Mouse (Mus musculus): ENCODE measurements at regions not wholly inside any gene's neighbourhood (a gene's known extent, or its start where the extent isn't known, plus 50 kb on each side); places are given as distances from the start of the nearest gene placed in this dataset.

- intact Hi-C loops (cut with DNase I), result no loop called here
- no peak for DNase-seq (ENCODE audit: low spot score)
Observed at GRCm38 (mm10) chr14:97450525-97451235, 718.9 kb downstream of the Dach1 start.

DNA sequence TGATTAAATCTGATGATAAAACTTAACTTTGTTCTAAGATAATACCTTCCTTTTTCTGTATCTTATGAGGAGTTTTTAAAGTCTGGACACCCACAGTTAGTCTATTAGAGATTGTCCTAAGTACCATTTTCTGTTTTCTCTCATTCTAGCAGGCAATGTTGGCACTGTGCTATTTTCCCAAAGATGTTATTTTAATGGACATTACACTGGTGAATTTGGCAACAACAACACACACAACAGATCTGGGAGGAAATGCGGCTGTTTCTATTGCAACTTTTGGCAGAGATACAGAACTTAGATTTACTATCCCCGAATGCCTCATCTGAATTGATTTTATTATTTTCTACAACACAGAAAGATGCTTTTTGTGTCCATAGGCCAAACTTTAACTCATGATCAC is 720.9 kb downstream of the Dach1 start:
- no peak for DNase-seq (ENCODE audit: low spot score)
- intact Hi-C loops (cut with DNase I), result no loop called here

- intact Hi-C loops (cut with DNase I), result no loop called here
- no peak for DNase-seq (ENCODE audit: low spot score)
Observed at GRCm38 (mm10) chr14:97446793-97447192, 722.8 kb downstream of the Dach1 start.

- intact Hi-C loops (cut with DNase I), result no loop called here
- no peak for DNase-seq (ENCODE audit: low spot score)
Observed at GRCm38 (mm10) chr14:97440326-97440725, 729.2 kb downstream of the Dach1 start.

DNA sequence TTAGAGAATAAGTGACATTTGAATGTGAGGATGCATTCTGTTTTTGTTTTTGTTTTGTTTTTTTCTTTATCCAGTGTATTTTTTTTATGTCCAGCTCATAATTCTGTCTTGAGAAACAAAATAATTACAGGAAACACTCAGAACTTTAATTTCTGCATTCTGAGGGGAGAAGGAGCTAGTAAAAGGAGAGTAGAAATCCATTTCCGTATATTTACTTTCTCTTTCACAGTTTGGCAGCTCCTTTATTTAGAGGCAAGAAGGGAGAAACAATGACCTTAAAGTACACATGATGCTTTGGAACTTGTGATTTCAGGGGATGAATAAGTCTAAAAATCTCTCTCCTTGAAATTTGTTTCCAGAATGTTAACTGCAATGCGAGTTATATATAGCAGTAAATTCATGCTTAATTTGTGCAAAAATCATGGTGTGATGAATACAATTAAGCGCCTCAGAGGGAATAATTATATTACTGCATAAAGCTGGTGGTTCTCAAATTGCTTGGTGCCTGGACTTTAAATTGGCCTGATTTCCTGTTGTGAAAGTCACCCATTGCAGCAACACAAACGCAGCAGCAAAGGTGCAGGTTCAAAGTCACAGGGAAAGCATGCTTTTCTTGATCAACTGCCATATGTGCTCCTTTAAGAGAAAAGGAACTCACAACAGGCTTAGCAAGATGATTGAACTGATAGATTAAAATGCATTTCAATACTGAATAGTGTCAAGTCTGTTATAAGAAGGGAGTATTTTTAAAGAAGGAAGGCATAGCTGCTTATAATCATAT is 733.9 kb downstream of the Dach1 start:
- intact Hi-C loops (cut with DNase I), result no loop called here
- no peak for DNase-seq (ENCODE audit: low spot score)

DNA sequence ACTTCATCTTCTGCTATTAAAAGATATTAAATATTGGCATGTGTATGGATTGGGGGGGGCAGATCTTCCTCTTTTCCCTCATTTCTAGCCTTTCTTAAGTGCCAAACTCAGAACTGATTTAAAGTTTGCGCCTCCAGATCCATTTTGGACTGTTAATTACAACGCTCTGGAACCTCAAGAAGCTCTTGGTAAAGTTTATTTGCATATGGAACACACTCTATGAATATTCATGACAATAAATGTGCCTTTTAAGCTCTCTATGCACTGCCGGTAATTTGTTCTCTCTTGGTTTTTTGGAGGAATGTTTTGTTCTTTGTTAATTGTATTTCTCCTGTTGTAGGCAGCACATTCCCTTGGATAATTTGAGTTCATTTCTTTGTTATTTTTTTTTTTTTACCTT is 738.3 kb downstream of the Dach1 start:
- DNase-seq (ENCODE audit: low spot score), result no peak
- intact Hi-C loops (cut with DNase I), result no loop called here

DNA sequence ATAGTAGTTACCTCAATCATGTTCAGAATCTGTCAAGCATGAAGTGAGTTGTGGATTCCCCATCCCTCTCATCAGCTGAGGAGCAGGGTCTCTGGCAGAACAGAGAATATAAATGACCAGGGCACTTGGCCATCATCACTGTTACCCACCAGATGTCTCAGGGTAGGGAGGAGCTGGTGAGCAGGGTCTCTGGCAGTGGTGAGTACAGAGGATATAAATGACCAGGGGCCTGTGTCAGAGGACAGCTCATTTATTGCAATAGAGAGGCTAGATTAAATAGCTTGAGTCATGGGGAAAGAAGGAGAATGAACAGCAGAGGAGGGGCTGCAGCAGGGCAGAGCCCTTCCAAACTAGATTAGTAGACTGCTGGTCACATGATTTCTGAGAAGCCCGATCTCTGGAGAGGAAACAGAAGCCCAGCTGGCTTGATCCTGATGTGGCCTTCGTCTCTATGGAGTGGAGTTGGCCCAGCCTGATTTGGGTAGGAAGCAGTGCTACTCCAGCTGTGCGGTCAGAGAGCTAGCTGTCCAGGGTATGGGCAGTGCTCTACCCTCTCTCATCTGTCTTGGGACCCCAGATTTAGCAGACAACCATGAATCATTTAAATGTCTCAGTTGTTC is 766.3 kb downstream of the Dach1 start:
- intact Hi-C loops (cut with DNase I), result no loop called here
- no peak for DNase-seq (ENCODE audit: low spot score)

DNA sequence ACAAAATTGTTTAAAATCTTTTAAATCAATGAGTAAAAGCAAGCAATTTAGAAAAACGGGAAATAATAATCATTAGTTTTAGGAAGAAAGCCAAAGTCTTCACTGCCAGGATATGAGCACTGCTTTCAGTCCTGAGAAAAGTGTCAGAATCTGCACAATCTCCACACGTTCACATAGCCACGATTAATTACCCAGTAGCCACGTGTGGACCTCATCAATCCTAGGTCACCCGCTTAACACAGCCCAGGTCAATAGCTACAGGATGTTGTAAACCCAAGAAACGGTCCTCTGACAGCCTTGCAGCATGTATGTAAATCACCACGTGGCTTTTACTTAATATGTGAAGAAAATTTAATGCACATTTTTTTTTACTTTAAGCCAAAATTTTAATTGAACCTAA is 773.2 kb downstream of the Dach1 start:
- intact Hi-C loops (cut with DNase I), result no loop called here
- DNase-seq (ENCODE audit: low spot score), result no peak

DNA sequence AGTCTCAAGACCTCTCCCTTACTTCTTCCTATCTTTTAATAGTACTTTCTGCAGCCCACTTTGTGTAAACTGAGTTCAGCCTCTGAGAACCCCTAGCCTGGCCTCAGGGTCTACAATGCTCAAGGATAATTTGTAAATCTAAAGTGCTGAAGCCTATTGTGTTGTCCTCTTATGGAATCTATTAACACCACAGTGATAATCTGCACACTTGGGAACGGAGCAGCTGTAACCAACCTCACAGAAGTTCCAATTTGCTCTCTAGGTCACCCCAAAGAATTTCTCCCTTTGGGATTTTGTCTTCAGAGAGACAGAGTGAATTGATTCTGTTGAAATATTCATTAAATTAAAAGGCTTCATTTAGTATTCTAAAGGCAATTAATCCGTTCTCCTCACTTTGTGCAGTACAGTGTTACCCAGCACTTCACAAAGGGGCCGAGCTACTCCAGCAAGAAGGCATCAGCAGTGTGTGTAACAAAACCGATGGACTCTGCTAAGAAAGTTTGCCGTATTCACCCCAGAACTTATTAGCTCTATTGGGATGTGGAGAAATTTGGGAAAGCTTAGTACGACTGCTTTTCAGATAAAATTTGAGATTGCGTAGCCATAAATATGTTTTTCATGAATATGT is 773.7 kb downstream of the Dach1 start:
- intact Hi-C loops (cut with DNase I), result no loop called here
- no peak for DNase-seq (ENCODE audit: low spot score)

- DNase-seq (ENCODE audit: low spot score), result no peak
- intact Hi-C loops (cut with DNase I), result no loop called here
Observed at GRCm38 (mm10) chr14:97389005-97389404, 780.6 kb downstream of the Dach1 start.

DNA sequence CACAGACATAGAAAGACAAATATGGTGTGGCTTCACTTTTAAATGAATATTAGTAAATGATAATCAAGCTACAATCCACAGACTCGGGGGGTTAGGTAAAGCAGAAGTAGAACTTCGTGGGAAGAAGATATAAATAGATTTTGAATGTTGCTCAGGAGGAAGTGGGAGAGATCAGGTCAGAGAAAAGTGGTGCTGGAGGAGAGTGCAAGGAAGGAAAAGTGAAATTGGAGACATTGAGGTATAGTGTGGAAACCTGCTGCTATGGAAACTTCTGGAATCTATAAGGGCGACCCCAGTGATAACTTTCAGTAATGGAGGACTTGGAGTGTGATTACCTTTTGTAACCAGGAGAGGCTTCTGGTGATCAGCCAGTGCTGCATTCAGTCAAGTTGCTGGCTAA is 789.4 kb downstream of the Dach1 start:
- intact Hi-C loops (cut with DNase I), result no loop called here

DNA sequence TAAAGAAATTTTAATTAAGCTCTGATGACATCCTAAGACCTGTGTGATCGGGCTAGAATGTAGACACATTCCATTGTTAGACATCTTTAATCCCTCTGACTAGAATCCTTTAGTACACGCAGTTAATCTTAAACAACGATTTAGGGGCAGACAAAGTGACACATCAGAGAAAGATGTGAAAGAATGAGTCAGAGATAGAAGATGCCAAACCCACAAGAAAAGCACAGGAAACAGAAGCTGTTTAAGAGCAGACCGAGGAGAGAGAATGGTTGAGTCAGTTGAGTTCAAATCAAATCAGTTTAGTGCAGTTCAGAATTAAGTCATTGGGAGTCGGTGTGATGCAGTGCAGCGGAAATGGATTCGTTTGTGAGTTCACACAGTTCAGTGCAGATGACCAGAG is 812.6 kb downstream of the Dach1 start:
- DNase-seq (ENCODE audit: low spot score), result no peak

More for the DNA sequence above, 789.4 kb downstream of the Dach1 start:
- no peak for DNase-seq (ENCODE audit: low spot score)

DNA sequence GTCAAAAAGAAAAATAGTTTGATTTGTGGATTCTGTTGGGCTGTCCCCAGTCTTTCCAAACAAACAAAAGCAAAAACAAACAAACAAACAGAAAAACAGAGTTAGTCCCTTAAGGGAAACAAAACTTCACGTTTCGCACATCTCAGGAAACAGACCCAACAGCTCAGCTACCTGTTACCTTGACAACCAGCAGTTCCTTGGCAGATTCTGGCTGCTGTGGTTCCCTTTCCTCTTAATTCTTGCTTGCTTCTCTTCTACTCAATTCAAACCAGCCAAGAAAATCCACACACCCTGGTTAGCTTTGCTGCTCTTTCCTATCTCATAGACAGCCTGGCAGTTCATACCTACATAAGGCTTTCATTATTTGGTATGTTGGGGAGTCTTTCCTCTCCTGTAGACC is 821.6 kb downstream of the Dach1 start:
- intact Hi-C loops (cut with DNase I), result no loop called here

More for the DNA sequence above, 812.6 kb downstream of the Dach1 start:
- intact Hi-C loops (cut with DNase I), result no loop called here

GRCm38 (mm10) chr14:97331388-97331787 is 812.5 kb upstream of the Klhl1 start:
- no peak for DNase-seq (ENCODE audit: low spot score)
- intact Hi-C loops (cut with DNase I), result loop anchor here (5.0 to 10.0 kb wide), 3 partner anchors 223 to 851 kb away; no protein-coding TSS in a partner anchor

More for the DNA sequence above, 821.6 kb downstream of the Dach1 start:
- DNase-seq (ENCODE audit: low spot score), result no peak

- no peak for DNase-seq (ENCODE audit: low spot score)
- intact Hi-C loops (cut with DNase I), result loop anchor here (5.0 to 10.0 kb wide), 3 partner anchors 225 to 852 kb away; no protein-coding TSS in a partner anchor
Observed at GRCm38 (mm10) chr14:97329979-97330378, 811.1 kb upstream of the Klhl1 start.

- intact Hi-C loops (cut with DNase I), result no loop called here
Observed at GRCm38 (mm10) chr14:97293109-97293508, 774.2 kb upstream of the Klhl1 start.

DNA sequence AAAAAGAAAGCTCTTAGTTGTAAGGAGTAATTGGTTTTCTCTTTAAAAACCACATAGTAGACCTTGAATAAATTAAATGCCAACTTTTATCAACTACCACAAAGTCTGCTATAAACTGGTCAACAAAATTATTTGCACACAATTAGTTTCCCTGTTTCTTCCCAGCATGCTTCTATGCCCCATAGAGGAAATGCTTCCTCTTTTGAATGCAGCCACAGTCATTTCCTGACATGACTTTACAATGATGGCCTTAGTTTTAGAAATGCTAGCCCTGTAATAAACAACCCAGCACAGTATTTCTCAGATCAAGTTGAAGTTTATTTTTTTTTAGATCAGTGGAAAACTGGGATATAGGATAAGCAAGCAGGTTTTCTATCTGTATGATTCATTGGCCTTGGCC is 768.5 kb upstream of the Klhl1 start:
- no peak for DNase-seq (ENCODE audit: low spot score)
- intact Hi-C loops (cut with DNase I), result no loop called here

More at GRCm38 (mm10) chr14:97293109-97293508, 774.2 kb upstream of the Klhl1 start:
- no peak for DNase-seq (ENCODE audit: low spot score)

GRCm38 (mm10) chr14:97258461-97258860 is 739.6 kb upstream of the Klhl1 start:
- intact Hi-C loops (cut with DNase I), result no loop called here
- no peak for DNase-seq (ENCODE audit: low spot score)

Data from heart, postnatal 25 days (tissue).